Mouse (Mus musculus) layer of hippocampus, adult 8-10 months (tissue): ENCODE measurements at regions not wholly inside any gene's neighbourhood (a gene's known extent, or its start where the extent isn't known, plus 50 kb on each side); places are given as distances from the start of the nearest gene placed in this dataset.
A peak's percentile ranks its signal among the peaks of the same experiment; 100 is the strongest.
"Not testable (repeated sequence)": the region's sequence is repeated elsewhere in the genome, so short reads cannot be mapped to it uniquely, and the experiment has no call there.

Source experiments
- DNase-seq, 2 experiments: peaks; one replicate each; pipeline ENCODE4 v3.0.0; 2022; ENCODE audit warnings: low spot score in 2 of 2

- DNase-seq, result peak; percentile 72 to 76
Observed at GRCm38 (mm10) chr16:50009542-50009941, 209.2 kb downstream of the Cd47 start.

DNA sequence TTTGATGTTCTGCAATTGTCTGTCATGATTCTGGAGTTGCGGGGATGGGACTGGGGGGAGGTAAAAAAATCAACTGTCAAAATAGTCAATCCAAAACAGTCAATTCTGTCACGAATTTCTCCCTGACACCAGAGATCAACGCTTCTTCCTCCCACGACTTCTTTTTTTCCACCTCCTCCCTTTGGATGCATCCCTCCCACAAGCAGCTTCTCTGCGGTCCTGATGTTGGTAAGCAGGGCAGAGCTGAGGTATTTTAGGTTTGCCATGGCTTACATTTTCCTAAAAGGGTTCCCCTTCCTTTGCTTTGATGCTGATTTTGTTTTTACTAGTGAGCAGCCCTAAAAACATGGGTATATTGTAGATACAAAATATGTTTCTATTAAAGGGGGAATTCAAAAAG is 209.7 kb downstream of the Cd47 start:
- DNase-seq, result no peak

DNA sequence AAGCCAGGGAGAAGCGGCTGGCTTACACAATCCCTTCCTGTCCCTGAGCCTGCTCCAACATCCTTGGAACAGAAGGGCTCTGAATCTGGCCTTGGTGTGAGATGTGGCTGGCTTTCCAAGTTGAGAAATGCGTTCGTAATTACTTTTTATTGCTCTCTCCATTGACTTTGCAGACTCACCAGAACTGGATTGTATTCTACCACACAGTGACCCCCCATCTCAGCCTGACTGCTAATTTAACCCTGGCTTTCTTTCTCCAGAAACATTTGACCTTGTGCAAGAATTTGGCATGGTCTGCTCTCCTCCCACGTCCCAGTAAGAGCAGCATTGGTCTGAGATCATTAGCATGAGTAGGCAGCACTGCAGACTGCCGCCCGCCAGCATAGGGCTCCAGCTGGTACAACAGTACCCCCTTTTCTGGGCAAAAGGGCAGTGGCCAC is 210.2 kb downstream of the Cd47 start:
- DNase-seq, result peak; percentile 32 to 38

DNA sequence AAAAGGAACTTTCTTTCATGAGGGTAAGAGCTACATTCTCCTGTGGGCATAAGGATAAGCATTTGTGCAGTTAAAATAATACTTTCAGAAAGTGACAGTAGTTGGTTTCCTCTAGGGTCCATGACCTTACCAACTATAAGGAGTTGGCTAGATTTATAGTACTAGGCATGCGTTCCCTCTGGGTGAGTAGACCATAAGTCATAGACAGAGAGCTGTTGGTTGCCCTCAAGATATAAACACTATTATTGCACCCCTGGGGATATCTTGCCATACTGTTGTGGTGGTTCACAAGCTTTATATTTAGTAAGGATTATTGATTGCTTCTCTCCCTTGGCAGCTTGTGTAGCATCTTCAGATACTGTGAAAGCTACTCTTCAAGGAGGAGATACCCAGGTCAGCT is 223.6 kb downstream of the Cd47 start:
- no peak for DNase-seq

- DNase-seq, result no peak
Observed at GRCm38 (mm10) chr16:50026100-50026884, 226.0 kb downstream of the Cd47 start.

DNA sequence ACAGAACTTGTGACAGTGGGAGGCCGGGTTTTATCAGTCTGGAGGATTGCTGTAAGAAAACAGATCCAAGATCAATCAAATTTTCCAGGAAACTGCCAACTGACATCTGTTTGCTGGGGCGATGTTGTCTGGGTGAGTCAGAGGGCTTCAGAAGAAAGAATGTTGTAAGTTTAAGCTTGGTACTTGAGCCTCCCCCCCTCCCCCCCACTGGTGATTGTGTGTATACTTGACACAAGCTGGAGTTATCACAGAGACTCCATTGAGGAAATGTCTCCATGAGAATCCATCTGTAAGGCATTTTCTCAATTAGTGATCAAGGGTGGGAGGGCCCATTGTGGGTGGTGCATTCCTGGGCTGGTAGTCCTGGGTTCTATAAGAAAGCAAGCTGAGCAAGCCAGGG is 226.9 kb downstream of the Cd47 start:
- DNase-seq, result no peak

- DNase-seq, result no peak
Observed at GRCm38 (mm10) chr16:50029711-50030110, 229.4 kb downstream of the Cd47 start.

DNA sequence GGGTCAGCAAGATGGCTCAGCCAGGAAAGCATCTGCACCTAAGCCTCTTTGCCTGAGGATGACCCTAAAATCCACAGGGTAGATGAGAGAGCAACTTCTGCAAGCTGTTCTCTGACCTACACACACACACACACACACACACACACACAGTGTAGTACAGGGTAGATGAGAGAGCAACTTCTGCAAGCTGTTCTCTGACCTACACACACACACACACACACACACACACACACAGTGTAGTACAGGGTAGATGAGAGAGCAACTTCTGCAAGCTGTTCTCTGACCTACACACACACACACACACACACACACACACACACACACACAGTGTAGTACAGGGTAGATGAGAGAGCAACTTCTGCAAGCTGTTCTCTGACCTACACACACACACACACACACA is 230.0 kb downstream of the Cd47 start:
- not testable (repeated sequence) for DNase-seq

DNA sequence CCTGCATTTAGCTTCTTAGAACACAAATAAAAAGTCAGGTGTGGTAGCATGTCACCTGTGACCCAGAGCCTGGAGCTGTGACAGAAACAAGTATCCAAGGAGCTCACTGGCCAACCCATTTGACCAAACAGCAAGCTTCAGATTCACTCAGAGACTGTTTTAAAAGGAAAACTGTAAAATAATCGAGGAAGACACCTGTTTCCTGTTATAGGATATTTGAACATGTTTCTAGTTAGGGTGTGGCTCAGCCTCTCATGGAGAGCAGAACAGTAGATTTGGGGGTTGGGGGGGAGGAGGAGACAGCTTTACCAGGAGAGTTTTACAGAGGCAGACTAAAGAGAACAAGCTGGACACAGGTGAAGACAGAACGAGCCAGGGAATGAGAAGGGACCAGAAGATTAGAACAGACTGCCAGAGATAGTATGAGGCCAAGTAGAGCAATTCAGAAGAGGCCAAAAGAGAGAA is 230.6 kb downstream of the Cd47 start:
- DNase-seq, result no peak

DNA sequence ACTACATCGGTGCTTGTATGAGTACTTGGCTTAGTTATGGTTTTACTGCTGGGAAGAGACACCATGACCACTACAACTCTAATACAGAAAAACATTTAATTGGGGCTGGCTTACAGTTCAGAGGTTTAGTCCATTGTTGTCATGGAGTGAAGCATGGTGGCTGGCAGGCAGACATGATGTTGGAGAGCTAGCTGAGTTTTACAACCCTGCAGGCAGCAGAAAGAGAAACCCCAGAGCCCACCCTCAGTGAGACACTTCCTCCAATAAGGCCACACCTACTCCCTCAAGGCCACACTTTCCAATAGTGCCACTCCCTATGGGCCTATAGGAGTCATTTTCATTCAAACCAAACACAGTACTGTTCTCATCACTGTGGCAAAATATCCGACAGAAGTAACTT is 232.5 kb downstream of the Cd47 start:
- DNase-seq, result no peak

GRCm38 (mm10) chr16:50036296-50036734 is 236.0 kb downstream of the Cd47 start:
- DNase-seq, result no peak

DNA sequence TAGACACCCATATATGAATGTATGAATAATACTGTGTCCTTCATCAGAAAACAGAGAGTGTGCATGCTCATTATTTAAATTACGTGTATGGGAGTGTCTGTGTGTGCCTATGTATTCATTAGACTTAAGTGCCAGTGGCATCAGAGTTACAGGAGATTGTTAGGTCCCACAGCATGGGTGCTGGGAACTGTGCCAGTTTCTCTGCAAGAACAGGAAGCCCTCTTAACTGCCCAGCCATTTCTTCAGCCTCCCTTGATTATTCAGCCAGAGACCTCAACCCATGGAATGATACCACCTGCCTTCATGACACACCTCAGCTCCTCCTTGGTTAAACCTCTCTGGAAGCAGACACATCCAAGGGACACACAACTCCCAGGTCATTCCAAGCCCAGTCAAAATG is 243.8 kb downstream of the Cd47 start:
- no peak for DNase-seq

DNA sequence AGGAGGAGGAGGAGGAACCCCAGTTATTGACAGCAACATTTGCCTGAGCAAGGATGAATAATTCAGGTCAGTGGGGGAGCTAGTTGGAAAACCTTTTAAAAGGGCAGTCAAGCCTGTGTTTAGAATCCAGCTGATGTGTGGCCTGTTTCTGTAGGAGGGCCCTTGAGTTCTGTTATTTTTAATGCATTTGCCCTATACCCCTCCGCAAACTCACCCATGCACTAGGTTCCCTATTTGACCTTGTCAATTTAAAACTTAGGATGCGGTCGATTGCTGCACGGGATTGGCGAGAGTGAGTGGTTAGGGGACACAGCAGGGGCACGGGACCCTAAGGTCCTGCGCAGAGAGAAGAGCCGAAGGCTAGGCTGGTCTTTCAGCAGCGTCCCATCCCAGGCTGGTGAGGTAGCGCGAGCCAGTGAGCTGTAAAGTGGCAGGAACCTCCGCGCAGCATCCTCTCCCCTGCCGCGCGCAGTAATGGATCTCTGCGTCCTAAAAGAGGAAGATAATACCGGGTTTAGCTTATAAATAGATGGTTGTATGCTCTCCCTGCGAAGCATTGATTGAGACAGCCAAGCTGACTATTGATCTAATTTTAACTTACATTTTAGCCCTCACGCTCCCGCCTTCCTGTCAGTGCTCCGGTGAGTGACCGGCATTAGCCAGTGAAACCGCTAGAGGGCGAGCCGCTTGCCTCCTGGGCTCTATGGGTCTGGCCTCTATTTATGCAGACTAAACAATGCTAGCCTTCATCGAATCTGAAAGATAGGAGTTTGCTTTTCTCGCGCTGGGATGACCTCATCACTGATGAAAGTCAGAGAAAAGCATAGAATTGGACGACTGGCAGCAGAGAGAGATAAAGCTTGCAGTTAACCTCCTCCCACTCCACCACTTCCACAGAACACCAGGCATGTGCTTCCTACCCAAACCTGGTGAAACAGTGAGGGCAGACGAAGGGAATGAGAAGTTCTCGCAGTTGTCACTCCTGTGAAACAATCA is 245.5 kb downstream of the Cd47 start:
- DNase-seq, result peak; percentile 74 to 80

- no peak for DNase-seq
Observed at GRCm38 (mm10) chr16:50063540-50063939, 263.2 kb downstream of the Cd47 start.

DNA sequence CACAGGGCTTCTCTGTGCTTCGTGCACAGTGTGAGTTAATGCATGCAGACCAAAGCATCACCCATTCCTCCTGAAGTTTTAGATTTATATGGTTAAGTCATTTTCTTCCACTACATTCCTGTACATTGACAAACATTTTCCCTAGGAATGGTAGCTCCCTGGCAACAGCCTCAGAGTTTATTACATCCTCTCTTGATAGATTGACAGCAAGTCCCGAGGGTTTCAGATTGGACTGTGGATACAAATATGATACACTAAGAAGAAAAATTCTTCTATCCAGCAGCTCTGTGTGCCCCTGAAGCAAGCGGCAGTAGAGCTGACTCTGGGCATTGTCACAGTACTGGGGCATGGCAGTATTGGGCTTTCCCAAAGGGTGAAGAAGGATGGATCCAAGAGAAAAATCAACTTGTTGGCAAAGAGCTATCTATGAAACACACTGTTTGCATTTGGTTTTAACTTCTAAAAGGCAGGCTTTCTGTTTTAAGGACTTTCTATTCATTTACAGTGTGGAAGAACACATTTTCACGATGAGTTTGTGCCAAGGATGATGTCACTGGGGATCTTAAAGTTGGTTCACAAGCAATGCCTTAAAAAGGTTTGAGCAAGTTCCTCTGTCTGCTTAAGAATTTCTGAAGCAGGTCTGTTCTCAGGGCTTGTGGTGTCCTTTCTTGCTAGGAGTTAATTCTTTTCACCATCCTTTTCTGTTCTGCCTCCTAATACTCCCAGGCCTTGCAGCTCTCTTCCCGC is 265.2 kb downstream of the Cd47 start:
- no peak for DNase-seq

DNA sequence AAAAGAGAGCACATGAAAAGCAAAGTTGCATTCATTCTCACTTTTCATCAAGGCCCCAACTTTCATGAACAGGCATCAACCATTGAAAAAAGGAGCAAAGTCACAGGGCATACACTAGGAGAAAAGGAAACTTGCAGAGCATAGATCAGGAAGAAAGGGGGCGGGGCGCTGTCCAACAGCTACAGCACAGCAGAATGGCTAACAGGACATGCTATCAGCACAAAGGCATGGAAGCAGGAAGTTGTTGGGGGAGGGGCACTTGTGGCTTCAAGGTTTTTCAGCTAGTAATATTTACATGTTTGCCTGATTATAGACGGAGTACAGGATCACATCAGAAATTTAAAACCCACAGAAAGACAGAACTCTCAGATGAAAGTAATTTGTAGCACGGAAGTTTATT is 268.7 kb downstream of the Cd47 start:
- DNase-seq, result no peak

- no peak for DNase-seq
Observed at GRCm38 (mm10) chr16:50070728-50071127, 270.4 kb downstream of the Cd47 start.

DNA sequence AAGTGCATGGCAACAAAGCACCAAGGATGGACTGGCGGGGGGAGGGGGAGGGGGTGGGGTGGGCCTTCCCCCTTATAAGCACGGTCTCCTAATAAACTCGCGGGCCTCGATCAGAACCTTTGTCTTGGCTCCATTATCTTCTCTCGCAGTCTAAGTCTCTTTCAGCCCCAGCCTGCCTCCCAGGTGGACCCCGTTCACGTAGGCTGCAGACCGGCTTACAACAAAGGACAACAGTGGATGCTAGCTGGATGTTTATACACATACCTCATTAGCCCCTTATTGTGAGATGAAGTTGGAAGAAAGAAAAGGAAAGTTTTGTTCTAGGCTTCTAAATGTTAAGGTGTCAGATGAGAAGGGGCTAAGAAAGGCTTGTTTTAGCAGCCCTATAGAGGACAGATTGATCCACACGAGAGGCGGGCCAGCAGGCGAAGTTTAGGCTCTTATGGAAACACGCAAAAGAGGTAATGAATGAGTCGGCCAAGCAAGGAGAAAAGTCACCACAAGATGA is 272.6 kb downstream of the Cd47 start:
- no peak for DNase-seq

DNA sequence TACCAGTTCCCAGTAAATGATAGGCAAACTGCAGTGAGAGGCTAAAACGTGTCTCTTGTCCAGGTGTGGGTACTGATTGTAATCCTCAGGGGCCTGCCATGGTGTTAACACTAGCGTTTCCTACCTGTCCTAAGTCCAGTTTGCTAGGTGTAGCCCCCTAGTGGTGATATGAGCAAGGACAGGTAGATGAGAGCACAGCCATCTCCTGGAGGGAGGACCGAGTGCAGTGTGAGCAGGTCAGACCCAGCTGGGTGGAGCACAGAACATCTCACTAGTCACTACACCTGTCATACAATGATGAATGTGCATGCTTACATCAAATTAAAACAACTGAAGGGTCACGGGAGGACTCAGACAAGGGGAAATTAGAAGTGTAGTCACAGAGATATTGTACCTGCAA is 273.6 kb downstream of the Cd47 start:
- no peak for DNase-seq

DNA sequence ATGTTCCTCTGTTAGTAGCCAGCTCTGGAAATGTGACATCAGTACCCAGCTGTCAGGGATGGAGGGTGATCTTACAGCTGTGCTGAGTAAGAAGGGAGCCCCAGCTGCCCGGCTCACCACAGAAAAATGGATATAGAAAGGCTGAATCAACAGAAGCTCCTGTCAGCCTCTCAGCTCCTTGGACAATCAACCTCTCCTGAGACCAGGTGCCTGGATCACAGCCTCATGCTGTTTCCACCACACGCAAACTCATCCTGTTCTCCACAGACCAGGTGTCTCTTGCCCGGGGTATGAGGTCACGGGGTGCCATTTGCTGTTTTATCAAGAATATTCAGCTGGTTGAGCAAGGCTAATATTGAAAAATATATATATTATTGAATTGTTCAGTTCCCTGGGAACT is 275.3 kb downstream of the Cd47 start:
- no peak for DNase-seq

GRCm38 (mm10) chr16:50081511-50081910 is 281.2 kb downstream of the Cd47 start:
- DNase-seq, result no peak
